Mouse (Mus musculus): ENCODE data around the gene Dip2b. TPM values are rescaled to one million over a fixed set of nuclear protein-coding genes. Genes with fewer than 3 reads are reported as not detected.

The Dip2b gene
- polyA plus RNA-seq, 1 experiment from 2014 or later = 20.7 TPM

DNA sequence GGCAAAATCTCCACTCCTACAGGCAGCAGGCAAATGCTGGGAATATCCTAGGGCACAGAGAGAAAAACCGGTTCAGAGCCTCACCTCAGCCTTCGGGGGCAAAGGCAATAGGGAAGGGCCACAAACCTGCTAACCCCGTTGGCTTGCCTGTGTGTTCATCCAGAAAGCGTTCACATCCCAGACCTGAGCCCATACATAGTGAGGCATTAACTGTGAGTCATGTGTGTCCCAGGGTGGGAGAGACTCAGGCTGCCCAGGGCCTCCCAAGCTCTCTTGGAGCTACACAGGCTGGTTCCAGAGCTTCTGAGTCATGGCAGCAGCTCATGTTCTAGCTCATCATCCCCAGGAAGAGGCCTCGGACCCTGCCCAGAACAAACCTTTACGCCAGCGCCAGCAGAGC, 49.6 kb downstream of the Dip2b start:
- no peaks in the 10 kb centered on the region for H3K9me3 ChIP-seq (ENCODE audit: control insufficient read depth, low read length)
- H3K27me3 ChIP-seq (ENCODE audit: control insufficient read depth, insufficient read depth, low read length) = no peaks in the 10 kb centered on the region
- H3K4me3 ChIP-seq (ENCODE audit: low read length) = no peak overlapping the region
- no peaks in the 10 kb centered on the region for H3K36me3 ChIP-seq (ENCODE audit: control insufficient read depth, insufficient read depth, low read length)
- H3K4me2 ChIP-seq (replicated peaks; ENCODE audit: low read depth, low read length) = no peak overlapping the region
- ATAC-seq (ENCODE audit: low FRiP score, low TSS enrichment) = no peak
- H3K4me1 ChIP-seq (ENCODE audit: control insufficient read depth, insufficient read depth, low read length) = peaks cover 23% of the 10 kb centered on the region
- H3K9ac ChIP-seq (ENCODE audit: low read depth, low read length) = no peak overlapping the region
- H3K27ac ChIP-seq (ENCODE audit: low read depth, low read length) = peak overlapping the region; percentile 13; the same call in 1 of the 2 replicates
- WGBS = 70% methylated on average over 7 of the region's 7 CpGs

GRCm38 (mm10) chr15:100089645-100090053, 51.2 kb downstream of the Dip2b start:
- Histone ChIP-seq H3K4me3 (ENCODE audit: low read length) (no peak overlapping the region), H3K4me1 (ENCODE audit: control insufficient read depth, insufficient read depth, low read length) (peaks cover 26% of the 10 kb centered on the region), H3K9me3 (ENCODE audit: control insufficient read depth, low read length) (no peaks in the 10 kb centered on the region), H3K27me3 (ENCODE audit: control insufficient read depth, insufficient read depth, low read length) (no peaks in the 10 kb centered on the region), H3K36me3 (ENCODE audit: control insufficient read depth, insufficient read depth, low read length) (no peaks in the 10 kb centered on the region), H3K27ac (ENCODE audit: low read depth, low read length) (peak overlapping the region; percentile 73), H3K4me2 (replicated peaks; ENCODE audit: low read depth, low read length) (no peak overlapping the region), H3K9ac (ENCODE audit: low read depth, low read length) (no peak overlapping the region)
- WGBS = 22% methylated on average over 8 of the region's 8 CpGs
- peak; percentile 89 for ATAC-seq (ENCODE audit: low FRiP score, low TSS enrichment)

GRCm38 (mm10) chr15:100091818-100092217, 53.4 kb downstream of the Dip2b start:
- 57% methylated on average over 8 of the region's 8 CpGs for WGBS
- Histone ChIP-seq H3K36me3 (ENCODE audit: control insufficient read depth, insufficient read depth, low read length) (no peaks in the 10 kb centered on the region), H3K27me3 (ENCODE audit: control insufficient read depth, insufficient read depth, low read length) (no peaks in the 10 kb centered on the region), H3K4me3 (ENCODE audit: low read length) (no peak overlapping the region), H3K27ac (ENCODE audit: low read depth, low read length) (0 out of 2 replicates have a peak overlapping the region, but pooled peaks have one; percentile 17), H3K4me1 (ENCODE audit: control insufficient read depth, insufficient read depth, low read length) (peaks cover 26% of the 10 kb centered on the region), H3K9me3 (ENCODE audit: control insufficient read depth, low read length) (no peaks in the 10 kb centered on the region), H3K9ac (ENCODE audit: low read depth, low read length) (peak overlapping the region; percentile 18; the same call in 1 of the 2 replicates), H3K4me2 (replicated peaks; ENCODE audit: low read depth, low read length) (peak overlapping the region; percentile 15; the same call in 1 of the 2 replicates)
- no peak for ATAC-seq (ENCODE audit: low FRiP score, low TSS enrichment)

- H3K4me1 ChIP-seq (ENCODE audit: control insufficient read depth, insufficient read depth, low read length) = peaks cover 26% of the 10 kb centered on the region
- H3K9me3 ChIP-seq (ENCODE audit: control insufficient read depth, low read length) = no peaks in the 10 kb centered on the region
- ATAC-seq (ENCODE audit: low FRiP score, low TSS enrichment) = no peak
- H3K4me2 ChIP-seq (replicated peaks; ENCODE audit: low read depth, low read length) = peak overlapping the region; percentile 15; the same call in 1 of the 2 replicates
- no peak overlapping the region for H3K4me3 ChIP-seq (ENCODE audit: low read length)
- H3K36me3 ChIP-seq (ENCODE audit: control insufficient read depth, insufficient read depth, low read length) = no peaks in the 10 kb centered on the region
- H3K9ac ChIP-seq (ENCODE audit: low read depth, low read length) = 0 out of 2 replicates have a peak overlapping the region, but pooled peaks have one; percentile 18
- WGBS = 28% methylated on average over 16 of the region's 16 CpGs
- H3K27ac ChIP-seq (ENCODE audit: low read depth, low read length) = 0 out of 2 replicates have a peak overlapping the region, but pooled peaks have one; percentile 17
- no peaks in the 10 kb centered on the region for H3K27me3 ChIP-seq (ENCODE audit: control insufficient read depth, insufficient read depth, low read length)
Measured at GRCm38 (mm10) chr15:100092258-100092657, 53.8 kb downstream of the Dip2b start.

DNA sequence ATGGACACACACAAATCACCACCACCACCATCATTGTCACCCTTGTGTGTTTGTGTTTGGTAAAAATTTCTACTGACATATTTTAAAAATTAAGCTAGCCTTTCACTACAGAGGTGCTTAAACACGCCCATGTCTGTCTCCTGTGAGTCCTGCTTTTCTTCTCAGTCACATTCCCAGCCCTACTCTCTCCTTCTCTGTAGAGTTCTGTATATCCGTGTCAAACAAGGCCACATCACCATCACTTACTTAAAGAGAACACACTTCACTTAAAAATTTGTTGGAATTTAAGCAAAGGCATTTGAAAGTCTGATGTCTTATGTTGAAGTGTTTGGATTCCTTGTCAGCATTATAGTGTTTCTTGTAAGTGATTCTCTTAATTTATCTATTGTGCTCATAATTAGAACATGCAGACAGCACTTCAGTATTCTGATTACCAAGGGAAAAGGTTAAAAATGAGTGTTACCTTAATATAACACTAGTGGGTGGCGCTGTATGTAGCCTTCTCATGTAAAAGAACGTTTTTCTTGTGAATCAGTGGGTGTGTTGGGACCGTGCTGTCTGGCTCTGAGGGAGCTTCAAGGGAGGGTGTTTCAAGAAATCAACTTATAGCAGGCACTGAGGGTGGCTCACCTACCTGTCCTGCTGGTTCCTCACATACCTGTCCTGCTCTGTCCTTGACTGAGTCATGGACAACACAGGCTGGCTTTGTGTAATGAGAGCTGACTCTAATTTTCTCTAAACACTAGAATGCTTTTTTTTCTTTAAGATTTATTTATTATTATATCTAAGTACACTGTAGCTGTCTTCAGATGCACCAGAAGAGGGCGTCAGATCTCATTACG, 58.3 kb downstream of the Dip2b start:
- no peak overlapping the region for H3K4me2 ChIP-seq (replicated peaks; ENCODE audit: low read depth, low read length)
- no peak overlapping the region for H3K4me3 ChIP-seq (ENCODE audit: low read length)
- no peak overlapping the region for H3K27ac ChIP-seq (ENCODE audit: low read depth, low read length)
- WGBS = 86% methylated on average over 7 of the region's 7 CpGs
- no peaks in the 10 kb centered on the region for H3K9me3 ChIP-seq (ENCODE audit: control insufficient read depth, low read length)
- H3K4me1 ChIP-seq (ENCODE audit: control insufficient read depth, insufficient read depth, low read length) = peaks cover 18% of the 10 kb centered on the region
- no peak overlapping the region for H3K9ac ChIP-seq (ENCODE audit: low read depth, low read length)
- ATAC-seq (ENCODE audit: low FRiP score, low TSS enrichment) = no peak
- H3K27me3 ChIP-seq (ENCODE audit: control insufficient read depth, insufficient read depth, low read length) = no peaks in the 10 kb centered on the region
- H3K36me3 ChIP-seq (ENCODE audit: control insufficient read depth, insufficient read depth, low read length) = no peaks in the 10 kb centered on the region

GRCm38 (mm10) chr15:100100336-100100735, 61.9 kb downstream of the Dip2b start:
- H3K36me3 ChIP-seq (ENCODE audit: control insufficient read depth, insufficient read depth, low read length) = no peaks in the 10 kb centered on the region
- no peaks in the 10 kb centered on the region for H3K27me3 ChIP-seq (ENCODE audit: control insufficient read depth, insufficient read depth, low read length)
- no peak for ATAC-seq (ENCODE audit: low FRiP score, low TSS enrichment)
- H3K4me1 ChIP-seq (ENCODE audit: control insufficient read depth, insufficient read depth, low read length) = peaks cover 10% of the 10 kb centered on the region; the same call in 1 of the 2 replicates
- no peak overlapping the region for H3K4me3 ChIP-seq (ENCODE audit: low read length)
- WGBS = 83% methylated on average over 7 of the region's 7 CpGs
- H3K4me2 ChIP-seq (replicated peaks; ENCODE audit: low read depth, low read length) = no peak overlapping the region
- no peaks in the 10 kb centered on the region for H3K9me3 ChIP-seq (ENCODE audit: control insufficient read depth, low read length)
- H3K9ac ChIP-seq (ENCODE audit: low read depth, low read length) = no peak overlapping the region
- H3K27ac ChIP-seq (ENCODE audit: low read depth, low read length) = no peak overlapping the region

- H3K9ac ChIP-seq (ENCODE audit: low read depth, low read length) = no peak overlapping the region
- H3K36me3 ChIP-seq (ENCODE audit: control insufficient read depth, insufficient read depth, low read length) = no peaks in the 10 kb centered on the region
- H3K4me1 ChIP-seq (ENCODE audit: control insufficient read depth, insufficient read depth, low read length) = peaks cover 10% of the 10 kb centered on the region; the same call in 1 of the 2 replicates
- no peak overlapping the region for H3K4me3 ChIP-seq (ENCODE audit: low read length)
- no peaks in the 10 kb centered on the region for H3K9me3 ChIP-seq (ENCODE audit: control insufficient read depth, low read length)
- no peak overlapping the region for H3K27ac ChIP-seq (ENCODE audit: low read depth, low read length)
- no peaks in the 10 kb centered on the region for H3K27me3 ChIP-seq (ENCODE audit: control insufficient read depth, insufficient read depth, low read length)
- ATAC-seq (ENCODE audit: low FRiP score, low TSS enrichment) = no peak
- no peak overlapping the region for H3K4me2 ChIP-seq (replicated peaks; ENCODE audit: low read depth, low read length)
Measured at GRCm38 (mm10) chr15:100101206-100101605, 62.7 kb downstream of the Dip2b start.

GRCm38 (mm10) chr15:100104126-100104525, 65.7 kb downstream of the Dip2b start:
- 95% methylated on average over 2 of the region's 2 CpGs for WGBS
- Histone ChIP-seq H3K36me3 (ENCODE audit: control insufficient read depth, insufficient read depth, low read length) (no peaks in the 10 kb centered on the region), H3K27me3 (ENCODE audit: control insufficient read depth, insufficient read depth, low read length) (no peaks in the 10 kb centered on the region), H3K4me2 (replicated peaks; ENCODE audit: low read depth, low read length) (no peak overlapping the region), H3K27ac (ENCODE audit: low read depth, low read length) (no peak overlapping the region), H3K9me3 (ENCODE audit: control insufficient read depth, low read length) (no peaks in the 10 kb centered on the region), H3K9ac (ENCODE audit: low read depth, low read length) (no peak overlapping the region), H3K4me1 (ENCODE audit: control insufficient read depth, insufficient read depth, low read length) (peaks cover 10% of the 10 kb centered on the region; the same call in 1 of the 2 replicates), H3K4me3 (ENCODE audit: low read length) (no peak overlapping the region)
- ATAC-seq (ENCODE audit: low FRiP score, low TSS enrichment) = no peak

- Histone ChIP-seq H3K4me3 (ENCODE audit: low read length) (no peak overlapping the region), H3K27ac (ENCODE audit: low read depth, low read length) (no peak overlapping the region), H3K4me1 (ENCODE audit: control insufficient read depth, insufficient read depth, low read length) (peaks cover 17% of the 10 kb centered on the region), H3K9me3 (ENCODE audit: control insufficient read depth, low read length) (no peaks in the 10 kb centered on the region), H3K9ac (ENCODE audit: low read depth, low read length) (no peak overlapping the region), H3K36me3 (ENCODE audit: control insufficient read depth, insufficient read depth, low read length) (no peaks in the 10 kb centered on the region), H3K4me2 (replicated peaks; ENCODE audit: low read depth, low read length) (no peak overlapping the region), H3K27me3 (ENCODE audit: control insufficient read depth, insufficient read depth, low read length) (no peaks in the 10 kb centered on the region)
- ATAC-seq (ENCODE audit: low FRiP score, low TSS enrichment) = no peak
- 85% methylated on average over 18 of the region's 18 CpGs for WGBS
Measured at GRCm38 (mm10) chr15:100108071-100108782, 69.8 kb downstream of the Dip2b start.
